Mouse (Mus musculus) hindbrain, postnatal 0 days (tissue): ENCODE results near the gene Tnnc1. TPM values are rescaled to one million over a fixed set of nuclear protein-coding genes. Genes with fewer than 3 reads are reported as not detected.

Source experiments
- ATAC-seq: fragments of 200-750 bp; cut with Nextera tagmentation; 2 replicates; pipeline ENCODE4 v1.8.0; 2017; ENCODE audit warnings: mild to moderate bottlenecking, moderate TSS enrichment, moderate library complexity
- DNase-seq: peaks from one replicate; pipeline ENCODE4 v3.0.0-alpha.2; 2015; ENCODE audit warnings: low spot score
- H3K27ac ChIP-seq: fragments of 300-500 bp; sonication (generic); 2 replicates; pipeline ENCODE4 v1.5.1; 2014; ENCODE audit warnings: mild to moderate bottlenecking
- H3K27me3 ChIP-seq: fragments of 300-500 bp; sonication (generic); 2 replicates; pipeline ENCODE4 v1.6.1; 2014; ENCODE audit warnings: low read length, mixed read lengths; ENCODE audit not compliant: insufficient read depth
- H3K36me3 ChIP-seq: fragments of 300-500 bp; sonication (generic); 2 replicates; pipeline ENCODE4 v1.6.1; 2014; ENCODE audit warnings: low read length, mixed read lengths; ENCODE audit not compliant: insufficient read depth
- H3K4me1 ChIP-seq: fragments of 300-500 bp; sonication (generic); 2 replicates; pipeline ENCODE4 v1.6.1; 2014; ENCODE audit warnings: antibody characterized with exemption, low read length, mixed read lengths; ENCODE audit not compliant: insufficient read depth
- H3K4me2 ChIP-seq: fragments of 300-500 bp; sonication (generic); 2 replicates; pipeline ENCODE4 v1.6.1; 2014; ENCODE audit warnings: low read depth, mild to moderate bottlenecking, low read length, moderate library complexity, mixed read lengths
- H3K4me3 ChIP-seq: fragments of 300-500 bp; sonication (generic); 2 replicates; pipeline ENCODE4 v1.5.1; 2014; ENCODE audit warnings: low read length
- H3K9ac ChIP-seq: fragments of 300-500 bp; sonication (generic); replicated peaks from 2 replicates; pipeline ENCODE4 v1.6.1; 2014; ENCODE audit warnings: mild to moderate bottlenecking, low read length, moderate library complexity, mixed read lengths
- H3K9me3 ChIP-seq: fragments of 300-500 bp; sonication (generic); 2 replicates; pipeline ENCODE4 v1.6.1; 2016; ENCODE audit warnings: low read length, mixed read lengths
- CTCF ChIP-seq: IDR thresholded peaks from 2 replicates; pipeline ENCODE4 v1.5.1; 2016; ENCODE audit warnings: antibody characterized with exemption, control low read depth, low read depth
- WGBS: fragments of 180-500 bp; shearing (Covaris S2); extraction: QIAGEN DNeasy Blood & Tissue Kit; methylation state at CpG from one replicate; pipeline ENCODE4 v1.1.7; 2014; 5-methylcytosine and 5-hydroxymethylcytosine counted together
- polyA plus RNA-seq: library from polyadenylated mRNA; unstranded; fragments of >200 nt; fragmentation: Nextera tagmentation; extraction: Ambion mirVana; gene quantifications from 2 replicates; pipeline ENCODE4 v1.2.1, GENCODE M21; 2015
- total RNA-seq: library from RNA; depleted of rRNA; stranded (reverse); fragments of >200 nt; gene quantifications from 2 replicates; pipeline ENCODE4 v1.2.3, GENCODE M21; 2014; rRNA removed

Tnnc1 gene
- total and polyA plus RNA-seq, 2 experiments from 2014 or later = 0.68 to 2.9 TPM

DNA sequence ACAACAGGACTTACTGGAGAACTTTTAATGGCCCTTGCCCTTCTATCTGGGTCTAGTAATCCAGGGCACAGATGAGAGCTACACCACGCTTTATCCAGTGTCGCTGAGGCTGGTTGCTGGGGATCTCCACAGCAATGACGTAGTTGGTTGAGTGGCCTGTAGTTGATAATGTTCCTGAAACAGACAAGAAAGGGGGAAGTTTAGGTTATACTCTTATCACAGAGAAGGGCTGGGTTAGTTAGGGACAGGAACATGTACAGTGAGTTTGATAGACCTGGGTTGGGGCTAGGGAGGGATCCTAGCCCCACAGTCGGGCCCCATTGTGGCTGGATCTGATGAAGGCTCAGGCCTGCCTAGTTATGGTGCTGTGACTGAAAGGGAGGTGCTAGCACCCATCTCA, 52.3 kb downstream of the Tnnc1 start:
- Histone ChIP-seq H3K9me3 (no peaks in the 10 kb centered on the region), H3K4me2 (no peak overlapping the region), H3K9ac (no peak overlapping the region), H3K27ac (no peak overlapping the region), H3K4me3 (no peak overlapping the region), H3K4me1 (no peaks in the 10 kb centered on the region), H3K36me3 (peaks cover 63% of the 10 kb centered on the region), H3K27me3 (no peaks in the 10 kb centered on the region)
- no peak for ATAC-seq
- over 99% methylated on average over 4 of the region's 4 CpGs for WGBS
- no peak for TF ChIP-seq CTCF
- DNase-seq = no peak

GRCm38 (mm10) chr14:31260932-31261331, 52.8 kb downstream of the Tnnc1 start:
- DNase-seq = no peak
- H3K4me1 ChIP-seq = no peaks in the 10 kb centered on the region
- H3K4me3 ChIP-seq = no peak overlapping the region
- no peak overlapping the region for H3K27ac ChIP-seq
- H3K9ac ChIP-seq = no peak overlapping the region
- no peak overlapping the region for H3K4me2 ChIP-seq
- peaks cover 57% of the 10 kb centered on the region for H3K36me3 ChIP-seq
- TF ChIP-seq CTCF = no peak
- no peaks in the 10 kb centered on the region for H3K9me3 ChIP-seq
- 96% methylated on average over 9 of the region's 9 CpGs for WGBS
- H3K27me3 ChIP-seq = no peaks in the 10 kb centered on the region
- no peak for ATAC-seq

Other genes with a start within 250 kb of the Tnnc1 start
- gene Glt8d1, start 206.9 kb upstream of the Tnnc1 start, total RNA-seq = 34.2 and 42.1 TPM in 2 replicates
- gene Glt8d1, start 206.9 kb upstream of the Tnnc1 start, polyA plus RNA-seq = 43.2 and 47.3 TPM in 2 replicates
- 226 and 285 TPM in 2 replicates for gene Spcs1, start 206.6 kb upstream of the Tnnc1 start, total RNA-seq
- gene Spcs1, start 206.6 kb upstream of the Tnnc1 start, polyA plus RNA-seq = 426 and 442 TPM in 2 replicates
- gene Pbrm1, start 189.2 kb upstream of the Tnnc1 start, total RNA-seq = 43.2 and 43.4 TPM in 2 replicates
- 80.2 and 83.8 TPM in 2 replicates for gene Pbrm1, start 189.2 kb upstream of the Tnnc1 start, polyA plus RNA-seq
- 26.6 and 28.4 TPM in 2 replicates for gene Gnl3, start 189.2 kb upstream of the Tnnc1 start, total RNA-seq
- 63.9 and 66.3 TPM in 2 replicates for gene Gnl3, start 189.2 kb upstream of the Tnnc1 start, polyA plus RNA-seq
- 0.93 and 5.0 TPM in 2 replicates for gene Smim4, start 79.4 kb upstream of the Tnnc1 start, total RNA-seq
- gene Smim4, start 79.4 kb upstream of the Tnnc1 start, polyA plus RNA-seq = 59.5 and 64.8 TPM in 2 replicates
- 209 and 236 TPM in 2 replicates for gene Nt5dc2, start 77.3 kb upstream of the Tnnc1 start, total RNA-seq
- 203 and 204 TPM in 2 replicates for gene Nt5dc2, start 77.3 kb upstream of the Tnnc1 start, polyA plus RNA-seq
- 31.2 and 35.4 TPM in 2 replicates for gene Stab1, start 39.7 kb upstream of the Tnnc1 start, total RNA-seq
- 10.5 and 11.5 TPM in 2 replicates for gene Stab1, start 39.7 kb upstream of the Tnnc1 start, polyA plus RNA-seq
- 281 and 419 TPM in 2 replicates for gene Nisch, start 8.6 kb downstream of the Tnnc1 start, total RNA-seq
- gene Nisch, start 8.6 kb downstream of the Tnnc1 start, polyA plus RNA-seq = 234 and 243 TPM in 2 replicates
- 2.9 and 4.9 TPM in 2 replicates for gene Sema3g, start 9.5 kb downstream of the Tnnc1 start, total RNA-seq
- 0.33 and 0.38 TPM in 2 replicates for gene Sema3g, start 9.5 kb downstream of the Tnnc1 start, polyA plus RNA-seq
- gene Phf7, start 43.0 kb downstream of the Tnnc1 start, total RNA-seq = 4.1 and 5.3 TPM in 2 replicates
- gene Phf7, start 43.0 kb downstream of the Tnnc1 start, polyA plus RNA-seq = 8.8 and 11.0 TPM in 2 replicates
- 119 and 136 TPM in 2 replicates for gene Bap1, start 43.1 kb downstream of the Tnnc1 start, total RNA-seq
- gene Bap1, start 43.1 kb downstream of the Tnnc1 start, polyA plus RNA-seq = 101 and 104 TPM in 2 replicates
- 5.1 and 9.9 TPM in 2 replicates for gene Dnah1, start 115.6 kb downstream of the Tnnc1 start, total RNA-seq
- gene Dnah1, start 115.6 kb downstream of the Tnnc1 start, polyA plus RNA-seq = 2.1 and 2.6 TPM in 2 replicates
- 46.8 and 48.2 TPM in 2 replicates for gene Capn7, start 128.3 kb downstream of the Tnnc1 start, total RNA-seq
- gene Capn7, start 128.3 kb downstream of the Tnnc1 start, polyA plus RNA-seq = 50.4 and 50.5 TPM in 2 replicates
- gene Sh3bp5, start 227.8 kb downstream of the Tnnc1 start, total RNA-seq = 41.6 and 53.9 TPM in 2 replicates
- gene Sh3bp5, start 227.8 kb downstream of the Tnnc1 start, polyA plus RNA-seq = 127 and 149 TPM in 2 replicates